Mouse (Mus musculus): ENCODE data around the gene Gpr153. TPM values are rescaled to one million over a fixed set of nuclear protein-coding genes. Genes with fewer than 3 reads are reported as not detected.

Gene Gpr153
- polyA plus RNA-seq, 1 experiment from 2014 or later, result 9.0 TPM

DNA sequence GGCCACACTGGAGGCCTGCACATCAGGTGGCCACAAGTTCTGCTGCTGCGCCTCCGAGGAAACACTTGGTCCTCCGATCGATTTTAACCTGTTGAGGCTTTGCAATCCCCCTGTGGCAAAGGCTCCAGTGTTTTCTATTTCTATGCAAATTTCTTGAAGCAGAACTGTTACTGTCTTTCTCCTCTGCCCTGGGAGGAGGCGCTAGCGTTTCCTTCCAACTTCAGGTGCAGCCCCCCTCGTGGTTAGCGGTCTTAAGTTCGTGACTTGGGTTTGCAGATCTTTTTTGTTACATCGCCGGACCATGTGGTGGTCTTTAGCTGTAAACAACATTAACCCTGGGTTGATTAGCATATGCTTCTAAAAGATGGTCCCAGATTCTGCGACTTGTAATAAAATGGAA lies 59.6 kb downstream of the Gpr153 start:
- no peak overlapping the region for H3K27ac ChIP-seq
- H3K4me3 ChIP-seq, result no peak overlapping the region
- 93% methylated on average over 12 of the region's 12 CpGs for WGBS
- no peak overlapping the region for H3K9ac ChIP-seq
- H3K9me3 ChIP-seq, result no peaks in the 10 kb centered on the region
- ATAC-seq (ENCODE audit: low FRiP score), result no peak
- H3K36me3 ChIP-seq, result peaks cover 68% of the 10 kb centered on the region
- H3K27me3 ChIP-seq, result peaks cover 7% of the 10 kb centered on the region; the same call in 1 of the 2 replicates
- H3K4me2 ChIP-seq, result no peak overlapping the region
- peaks cover 8% of the 10 kb centered on the region for H3K4me1 ChIP-seq (replicated peaks)

Other genes with a start within 250 kb of the Gpr153 start
- 17.1 and 19.6 TPM in 2 replicates for gene Zbtb48, start 246.6 kb upstream of the Gpr153 start, polyA plus RNA-seq (2015; fragmentation: Nextera tagmentation; extraction: Ambion mirVana)
- 1.5 and 1.6 TPM in 2 replicates for gene Tas1r1, start 235.7 kb upstream of the Gpr153 start, polyA plus RNA-seq (2015; fragmentation: Nextera tagmentation; extraction: Ambion mirVana)
- gene Nol9, start 234.9 kb upstream of the Gpr153 start, polyA plus RNA-seq (2015; fragmentation: Nextera tagmentation; extraction: Ambion mirVana), result 23.3 and 25.8 TPM in 2 replicates
- gene Plekhg5, start 201.7 kb upstream of the Gpr153 start, polyA plus RNA-seq (2015; fragmentation: Nextera tagmentation; extraction: Ambion mirVana), result 10.2 and 10.9 TPM in 2 replicates
- 1.00 and 1.3 TPM in 2 replicates for gene Tnfrsf25, start 158.3 kb upstream of the Gpr153 start, polyA plus RNA-seq (2015; fragmentation: Nextera tagmentation; extraction: Ambion mirVana)
- 0.09 and 0.22 TPM in 2 replicates for gene Espn, start 121.9 kb upstream of the Gpr153 start, polyA plus RNA-seq (2015; fragmentation: Nextera tagmentation; extraction: Ambion mirVana)
- gene Hes2, start 115.4 kb upstream of the Gpr153 start, polyA plus RNA-seq (2015; fragmentation: Nextera tagmentation; extraction: Ambion mirVana), result 0.34 and 1.8 TPM in 2 replicates
- 269 and 299 TPM in 2 replicates for gene Acot7, start 96.1 kb upstream of the Gpr153 start, polyA plus RNA-seq (2015; fragmentation: Nextera tagmentation; extraction: Ambion mirVana)
- gene Hes3, start 17.4 kb downstream of the Gpr153 start, polyA plus RNA-seq (2015; fragmentation: Nextera tagmentation; extraction: Ambion mirVana), result 0.38 and 0.79 TPM in 2 replicates
- 17.2 and 18.4 TPM in 2 replicates for gene Icmt, start 23.0 kb downstream of the Gpr153 start, polyA plus RNA-seq (2015; fragmentation: Nextera tagmentation; extraction: Ambion mirVana)
- 5.2 and 7.7 TPM in 2 replicates for gene Rnf207, start 44.8 kb downstream of the Gpr153 start, polyA plus RNA-seq (2015; fragmentation: Nextera tagmentation; extraction: Ambion mirVana)
- 205 and 218 TPM in 2 replicates for gene Rpl22, start 51.5 kb downstream of the Gpr153 start, polyA plus RNA-seq (2015; fragmentation: Nextera tagmentation; extraction: Ambion mirVana)
- gene Chd5, start 64.4 kb downstream of the Gpr153 start, polyA plus RNA-seq (2015; fragmentation: Nextera tagmentation; extraction: Ambion mirVana), result 38.7 and 38.9 TPM in 2 replicates
- gene Nphp4, start 202.5 kb downstream of the Gpr153 start, polyA plus RNA-seq (2015; fragmentation: Nextera tagmentation; extraction: Ambion mirVana), result 5.3 and 6.6 TPM in 2 replicates
- 21.3 and 26.2 TPM in 2 replicates for gene Kcnab2, start 203.6 kb downstream of the Gpr153 start, polyA plus RNA-seq (2015; fragmentation: Nextera tagmentation; extraction: Ambion mirVana)